Mouse (Mus musculus): ENCODE measurements around the gene Pidd1. TPM values are rescaled to one million over a fixed set of nuclear protein-coding genes. Genes with fewer than 3 reads are reported as not detected.

Pidd1 gene
- total RNA-seq, 2 experiments from 2014 or later: 2.3 to 3.5 TPM

DNA sequence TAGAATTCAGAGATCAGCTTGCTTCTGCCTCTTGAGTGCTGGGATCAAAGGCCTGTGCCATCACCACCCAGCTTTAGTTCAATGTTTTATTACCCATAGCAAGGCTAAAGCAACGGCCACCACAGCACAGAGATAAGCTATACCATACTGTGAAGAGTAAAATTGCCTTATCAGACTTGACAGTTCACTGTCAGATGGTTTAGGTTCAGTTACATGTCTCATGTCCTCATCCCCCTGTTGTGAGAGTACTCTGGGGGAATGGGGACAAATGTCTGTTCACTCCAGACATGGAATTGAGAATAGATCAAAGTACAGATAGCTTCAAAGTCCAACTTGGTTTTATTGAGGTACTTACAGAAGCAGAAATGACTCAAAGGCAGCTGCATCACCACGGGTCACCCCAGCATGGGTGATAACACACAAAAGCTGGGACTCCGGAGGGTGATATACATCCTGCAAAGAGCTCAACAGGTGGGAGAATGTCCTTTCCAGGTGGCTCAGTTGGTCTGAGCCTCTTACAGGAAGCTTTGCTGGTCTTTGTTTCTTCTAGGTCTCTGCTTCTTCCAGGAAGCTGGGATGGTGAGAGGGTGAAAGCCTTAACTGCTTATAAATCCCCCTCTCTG lies 55.2 kb downstream of the Pidd1 start:
- DNase-seq: no peak
- intact Hi-C loops (cut with DNase I): no loop called here

Other genes with a start within 250 kb of the Pidd1 start
- 1 to 10 TPM; 3.3 to 4.0 TPM for gene Lrrc56, start 249.9 kb downstream of the Pidd1 start, total RNA-seq (2021)
- gene Lmntd2, start 229.9 kb downstream of the Pidd1 start, total RNA-seq (2021): not detected
- 1 to 10 TPM; 1.9 to 4.9 TPM for gene Rassf7, start 228.2 kb downstream of the Pidd1 start, total RNA-seq (2021)
- 10 to 100 TPM; 46.1 to 47.4 TPM for gene Phrf1, start 215.2 kb downstream of the Pidd1 start, total RNA-seq (2021)
- gene Irf7, start 177.5 kb downstream of the Pidd1 start, total RNA-seq (2021): 1 to 10 TPM; 1.7 TPM
- not detected for gene Cdhr5, start 167.2 kb downstream of the Pidd1 start, total RNA-seq (2021)
- gene Sct, start 164.9 kb downstream of the Pidd1 start, total RNA-seq (2021): under 1 TPM in 1 of 2 experiments, not detected in 1; 0.48 TPM
- not detected for gene Drd4, start 152.0 kb downstream of the Pidd1 start, total RNA-seq (2021)
- gene Deaf1, start 116.3 kb downstream of the Pidd1 start, total RNA-seq (2021): 10 to 100 TPM; 25.0 to 27.0 TPM
- gene Tmem80, start 116.3 kb downstream of the Pidd1 start, total RNA-seq (2021): 10 to 100 TPM; 13.5 to 14.7 TPM
- 1 to 10 TPM; 2.8 to 3.0 TPM for gene Eps8l2, start 105.1 kb downstream of the Pidd1 start, total RNA-seq (2021)
- 100 to 1,000 TPM; 137 to 155 TPM for gene Taldo1, start 51.8 kb downstream of the Pidd1 start, total RNA-seq (2021)
- gene Gatd1, start 29.9 kb downstream of the Pidd1 start, total RNA-seq (2021): 10 to 100 TPM; 12.2 to 15.0 TPM
- 1 to 10 TPM; 1.6 TPM for gene Cend1, start 14.5 kb downstream of the Pidd1 start, total RNA-seq (2021)
- gene Slc25a22, start 6.1 kb downstream of the Pidd1 start, total RNA-seq (2021): 10 to 100 TPM; 53.3 to 59.8 TPM
- gene Rplp2, start 3.3 kb upstream of the Pidd1 start, total RNA-seq (2021): 1,000 to 10,000 TPM; 1,065 to 1,124 TPM
- gene Pnpla2, start 11.2 kb upstream of the Pidd1 start, total RNA-seq (2021): 100 to 1,000 TPM; 244 to 353 TPM
- 10 to 100 TPM; 23.2 to 26.1 TPM for gene Cracr2b, start 17.1 kb upstream of the Pidd1 start, total RNA-seq (2021)
- 100 to 1,000 TPM; 297 to 312 TPM for gene Cd151, start 23.4 kb upstream of the Pidd1 start, total RNA-seq (2021)
- gene Polr2l, start 31.1 kb upstream of the Pidd1 start, total RNA-seq (2021): 10 to 100 TPM; 59.8 to 65.5 TPM
- gene Tspan4, start 31.2 kb upstream of the Pidd1 start, total RNA-seq (2021): 10 to 100 TPM; 37.3 to 38.9 TPM
- 10 to 100 TPM; 32.7 to 37.3 TPM for gene Chid1, start 95.8 kb upstream of the Pidd1 start, total RNA-seq (2021)
- 10 to 100 TPM; 60.4 to 60.9 TPM for gene Ap2a2, start 118.1 kb upstream of the Pidd1 start, total RNA-seq (2021)
- gene Muc6, start 211.3 kb upstream of the Pidd1 start, total RNA-seq (2021): not detected
- gene Muc2, start 246.3 kb upstream of the Pidd1 start, total RNA-seq (2021): 1 to 10 TPM in 1 of 2 experiments, under 1 TPM in 1; 0.74 to 1.3 TPM

Data from heart, postnatal 10 days (tissue).